8 mouse cellular contexts compared by ENCODE assay signal in genomic region chr8:87811399-87812068, GRCm38 (mm10).
DNase-seq lines count a peak whose midpoint lies in the region; ATAC-seq lines count a peak whose summit lies in the region.

No protein-coding gene starts in this region.

- H3K4me2 ChIP-seq in heart, embryonic 12.5 days: no peak overlapping the region
- 0 out of 2 replicates have a peak overlapping the region, but pooled peaks have one; percentile 0 for H3K4me2 ChIP-seq in midbrain, embryonic 16.5 days (ENCODE audit: low read length)

- no peaks in the 10 kb centered on the region for H3K36me3 ChIP-seq in heart, embryonic 12.5 days
- H3K36me3 ChIP-seq in midbrain, embryonic 16.5 days (ENCODE audit: control insufficient read depth, insufficient read depth, low read length): no peaks in the 10 kb centered on the region

- peak; percentile 43 to 71 for DNase-seq in heart, adult 18-20 months
- peak; percentile 73 to 87 for DNase-seq in cerebellum, postnatal 14 days
- DNase-seq in heart, adult 8-10 months (ENCODE audit: low spot score): peak; percentile 53
- peak; percentile 83 to 88 for DNase-seq in layer of hippocampus, postnatal 10 days (ENCODE audit: low spot score in 2 of 2)
- DNase-seq in spleen, adult 12 weeks (ENCODE audit: low spot score): no peak
- no peak for DNase-seq in c-Kit-positive CD71-positive TER-119-positive erythroid progenitor cells, embryonic 14.5 days (ENCODE audit: low spot score)

- no peak overlapping the region for H3K9ac ChIP-seq in heart, embryonic 12.5 days
- no peak overlapping the region; the same call in 1 of the 2 replicates for H3K9ac ChIP-seq in midbrain, embryonic 16.5 days (ENCODE audit: low read depth, low read length)

- no peaks in the 10 kb centered on the region for H3K9me3 ChIP-seq in heart, embryonic 12.5 days (replicated peaks)
- no peaks in the 10 kb centered on the region for H3K9me3 ChIP-seq in midbrain, embryonic 16.5 days (replicated peaks; ENCODE audit: control insufficient read depth, low read length, poor library complexity, severe bottlenecking)

- H3K27ac ChIP-seq in heart, embryonic 12.5 days (ENCODE audit: poor library complexity, severe bottlenecking): no peak overlapping the region
- H3K27ac ChIP-seq in midbrain, embryonic 16.5 days (ENCODE audit: low read length): peak overlapping the region; percentile 18

- H3K27me3 ChIP-seq in heart, embryonic 12.5 days (replicated peaks): no peaks in the 10 kb centered on the region
- no peaks in the 10 kb centered on the region for H3K27me3 ChIP-seq in midbrain, embryonic 16.5 days (ENCODE audit: control insufficient read depth, insufficient read depth, low read depth, low read length)

- no peak for ATAC-seq in heart, embryonic 12.5 days (ENCODE audit: insufficient number of reproducible peaks, low FRiP score)
- peak; percentile 63 for ATAC-seq in midbrain, embryonic 16.5 days

- no peak overlapping the region for H3K4me3 ChIP-seq in heart, embryonic 12.5 days
- no peak overlapping the region for H3K4me3 ChIP-seq in midbrain, embryonic 16.5 days (ENCODE audit: low read depth, low read length)

- H3K4me1 ChIP-seq in heart, embryonic 12.5 days (replicated peaks): peaks cover 14% of the 10 kb centered on the region
- peaks cover 18% of the 10 kb centered on the region for H3K4me1 ChIP-seq in midbrain, embryonic 16.5 days (ENCODE audit: control insufficient read depth, insufficient read depth, low read length)

- WGBS in heart, embryonic 12.5 days: 87% methylated on average over 17 of the region's 17 CpGs
- WGBS in midbrain, embryonic 16.5 days: 58% methylated on average over 17 of the region's 17 CpGs

Comparison
In these comparisons a context has a peak if more than half of its experiments do, and no peak if none do; other contexts are left out.
1. DNase-seq: peak in heart, adult 18-20 months (2 of 2), cerebellum, postnatal 14 days (2 of 2), heart, adult 8-10 months (single experiment) and layer of hippocampus, postnatal 10 days (2 of 2); none in spleen, adult 12 weeks (single experiment) and c-Kit-positive CD71-positive TER-119-positive erythroid progenitor cells, embryonic 14.5 days (single experiment).